Mouse (Mus musculus) cerebellum, adult 9-10 months (tissue): ENCODE measurements around the gene Ppp1r9a.

Source experiments
- DNase-seq: peaks from one replicate; pipeline ENCODE4 v3.0.0; 2022

Gene Ppp1r9a

GRCm38 (mm10) chr6:5110715-5111048 is 208.0 kb downstream of the Ppp1r9a start:
- no peak for DNase-seq

GRCm38 (mm10) chr6:5113103-5113502 is 210.4 kb downstream of the Ppp1r9a start:
- no peak for DNase-seq

GRCm38 (mm10) chr6:5113734-5114133 is 211.0 kb downstream of the Ppp1r9a start:
- no peak for DNase-seq

GRCm38 (mm10) chr6:5114857-5115256 is 212.1 kb downstream of the Ppp1r9a start:
- no peak for DNase-seq

- no peak for DNase-seq
Observed at GRCm38 (mm10) chr6:5119181-5119910, 216.6 kb downstream of the Ppp1r9a start.

GRCm38 (mm10) chr6:5120229-5120628 is 217.5 kb downstream of the Ppp1r9a start:
- DNase-seq: no peak

GRCm38 (mm10) chr6:5129364-5130093 is 226.8 kb downstream of the Ppp1r9a start:
- DNase-seq: no peak

GRCm38 (mm10) chr6:5134986-5135385 is 232.3 kb downstream of the Ppp1r9a start:
- DNase-seq: no peak

GRCm38 (mm10) chr6:5136046-5136445 is 233.3 kb downstream of the Ppp1r9a start:
- no peak for DNase-seq

- no peak for DNase-seq
Observed at GRCm38 (mm10) chr6:5138875-5139631, 236.3 kb downstream of the Ppp1r9a start.

- no peak for DNase-seq
Observed at GRCm38 (mm10) chr6:5139666-5140065, 236.9 kb downstream of the Ppp1r9a start.

GRCm38 (mm10) chr6:5147488-5148142 is 244.9 kb downstream of the Ppp1r9a start:
- DNase-seq: no peak

- no peak for DNase-seq
Observed at GRCm38 (mm10) chr6:5149941-5150340, 247.2 kb downstream of the Ppp1r9a start.

- no peak for DNase-seq
Observed at GRCm38 (mm10) chr6:5151171-5151570, 248.5 kb downstream of the Ppp1r9a start.

- no peak for DNase-seq
Observed at GRCm38 (mm10) chr6:5152185-5152584, 249.5 kb downstream of the Ppp1r9a start.

- no peak for DNase-seq
Observed at GRCm38 (mm10) chr6:5154786-5155185, 252.1 kb downstream of the Ppp1r9a start.

GRCm38 (mm10) chr6:5155313-5155927 is 252.7 kb downstream of the Ppp1r9a start:
- no peak for DNase-seq

GRCm38 (mm10) chr6:5156541-5157425 is 254.1 kb downstream of the Ppp1r9a start:
- DNase-seq: no peak

GRCm38 (mm10) chr6:5159385-5159791 is 256.7 kb downstream of the Ppp1r9a start:
- DNase-seq: no peak

- DNase-seq: no peak
Observed at GRCm38 (mm10) chr6:5162052-5162451, 259.3 kb downstream of the Ppp1r9a start.

GRCm38 (mm10) chr6:5163507-5164144 is 260.9 kb downstream of the Ppp1r9a start:
- no peak for DNase-seq
